Mouse (Mus musculus): ENCODE results near the gene Mvb12b.

DNA sequence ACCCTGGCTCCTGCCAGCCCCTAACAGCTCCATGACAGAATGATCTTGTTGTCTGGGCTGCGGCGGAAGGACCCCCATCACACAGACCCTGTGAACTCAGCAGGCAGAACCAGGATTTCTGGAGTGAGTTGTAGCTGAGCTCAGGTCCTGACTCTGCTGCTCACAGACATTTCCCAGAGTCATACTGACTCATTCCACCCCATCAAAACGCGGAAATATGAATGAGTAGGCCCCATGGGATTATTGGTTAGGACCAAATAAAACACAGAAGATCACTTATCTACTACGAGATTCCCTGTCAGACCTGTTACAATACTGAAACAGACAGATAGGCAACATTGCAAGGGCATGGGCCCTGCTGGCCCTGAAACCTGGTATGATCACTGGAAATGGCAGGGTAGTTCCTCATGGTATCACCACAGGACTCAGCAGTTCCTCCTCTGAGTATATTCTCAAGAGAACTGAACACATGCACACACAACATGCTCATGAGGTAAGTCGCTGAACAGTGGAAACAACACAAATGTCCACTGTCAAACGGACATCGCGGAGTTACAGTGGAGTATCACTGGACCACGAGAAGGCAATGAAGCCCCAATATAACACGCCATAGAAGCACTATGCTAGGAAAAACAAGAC is 40.4 kb downstream of the Mvb12b start:
- no peak for TF ChIP-seq CTCF (IDR thresholded peaks at IDR 0.05; ENCODE audit: control insufficient read depth, insufficient read depth, insufficient read length)
- no peak for TF ChIP-seq MYOG (IDR thresholded peaks at IDR 0.05; ENCODE audit: control insufficient read depth, extremely low read depth, insufficient read length)
- TF ChIP-seq MYOD1 (IDR thresholded peaks at IDR 0.05; ENCODE audit: control insufficient read depth, insufficient read length, low read depth): no peak
